Mouse (Mus musculus): ENCODE measurements around the gene BC055324. TPM values are rescaled to one million over a fixed set of nuclear protein-coding genes. Genes with fewer than 3 reads are reported as not detected.
"Not testable (repeated sequence)": the region's sequence is repeated elsewhere in the genome, so short reads cannot be mapped to it uniquely, and the experiment has no call there.

The BC055324 gene
- 7.3 and 7.4 TPM in 2 replicates for polyA plus RNA-seq (2015; fragmentation: Nextera tagmentation; extraction: Ambion mirVana)

DNA sequence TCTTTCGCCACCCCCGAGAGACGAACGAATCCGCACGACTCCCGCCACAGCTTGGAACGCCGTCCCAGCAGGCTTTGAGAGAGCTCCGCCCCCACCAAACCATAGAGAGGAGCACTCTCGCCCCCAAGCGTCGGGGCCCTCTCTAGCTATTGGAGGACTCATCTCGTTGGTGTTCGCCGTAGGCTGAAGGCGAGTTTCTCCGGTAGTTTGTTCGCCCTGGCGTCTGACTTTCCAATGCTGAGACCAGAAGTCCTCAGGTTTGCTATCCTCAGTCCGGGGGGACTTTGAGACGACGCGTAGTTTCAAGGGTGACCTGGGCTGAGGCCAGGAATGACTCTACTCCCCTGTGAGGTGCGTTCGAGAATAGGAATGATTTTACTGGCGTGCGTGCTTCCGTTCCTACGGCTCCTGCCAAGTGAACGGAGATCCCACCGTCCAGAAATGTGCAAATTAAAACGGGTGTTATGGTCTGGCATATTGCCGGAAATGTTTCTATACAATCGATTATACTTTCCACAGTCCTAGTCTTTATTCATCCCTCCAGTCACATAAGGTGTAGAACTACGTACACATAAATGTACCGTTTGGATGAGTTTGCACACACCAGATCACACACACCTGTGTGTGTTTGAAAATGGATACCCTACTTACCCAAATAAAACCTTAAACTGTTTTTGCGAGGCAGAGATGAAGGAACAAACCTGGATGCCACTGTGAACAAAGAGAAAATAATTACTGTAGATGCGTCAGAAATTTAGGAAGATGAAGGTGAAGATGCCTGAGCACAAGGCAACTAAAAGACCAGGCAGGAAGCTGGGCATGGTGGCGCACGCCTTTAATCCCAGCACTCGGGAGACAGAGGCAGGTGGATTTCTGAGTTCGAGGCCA, at the start of gene BC055324, which contains the start of gene Mettl18:
Gene BC055324, minus strand, starts transcription at position 76 of the 888 bp plus-strand sequence.
Gene Mettl18, plus strand, starts transcription at position 169 of the 888 bp plus-strand sequence.
- Histone ChIP-seq H3K27me3 (ENCODE audit: control insufficient read depth, insufficient read depth, low read depth, low read length) (no peaks in the 10 kb centered on the region), H3K9ac (ENCODE audit: low read depth, low read length) (peak within 1 kb of the TSS; percentile 83), H3K4me2 (ENCODE audit: low read depth, low read length) (peak within 1 kb of the TSS; percentile 87), H3K9me3 (replicated peaks; ENCODE audit: control insufficient read depth, low read length) (no peaks in the 10 kb centered on the region), H3K27ac (ENCODE audit: low read length) (peak within 1 kb of the TSS; percentile 82), H3K36me3 (ENCODE audit: control insufficient read depth, insufficient read depth) (no peaks in the 10 kb centered on the region), H3K4me3 (ENCODE audit: low read depth, low read length) (peak within 1 kb of the TSS; percentile 92), H3K4me1 (ENCODE audit: control insufficient read depth, low read depth, low read length) (peaks cover 10% of the 10 kb centered on the region)
- 1% methylated on average over 43 of the region's 43 CpGs for WGBS (ENCODE audit: insufficient replicate concordance)
- peak; percentile 95 for ATAC-seq (ENCODE audit: low read depth)

DNA sequence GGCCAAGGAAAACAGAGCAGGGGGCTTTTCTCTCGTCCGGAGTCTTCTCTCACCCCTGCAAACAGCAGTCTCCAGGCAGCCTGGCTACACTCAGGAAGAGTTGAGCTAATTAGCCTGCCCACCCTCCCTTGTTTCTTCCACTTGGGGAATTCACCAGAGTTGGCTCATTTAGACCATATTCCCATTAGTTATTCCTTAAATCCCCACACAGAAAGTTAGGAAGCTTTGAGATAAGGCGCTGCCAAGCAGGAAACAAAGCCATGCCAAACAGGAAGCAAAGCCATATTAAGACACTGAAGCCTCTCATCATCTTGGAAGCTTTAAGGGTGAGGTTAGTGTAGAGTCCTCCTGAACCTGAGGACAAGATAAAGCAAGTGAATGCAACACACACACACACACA, 49.0 kb upstream of the BC055324 start:
- 56% methylated on average over 3 of the region's 3 CpGs for WGBS (ENCODE audit: insufficient replicate concordance)
- no peaks in the 10 kb centered on the region for H3K9me3 ChIP-seq (replicated peaks; ENCODE audit: control insufficient read depth, low read length)
- ATAC-seq (ENCODE audit: low read depth), result peak; percentile 45

DNA sequence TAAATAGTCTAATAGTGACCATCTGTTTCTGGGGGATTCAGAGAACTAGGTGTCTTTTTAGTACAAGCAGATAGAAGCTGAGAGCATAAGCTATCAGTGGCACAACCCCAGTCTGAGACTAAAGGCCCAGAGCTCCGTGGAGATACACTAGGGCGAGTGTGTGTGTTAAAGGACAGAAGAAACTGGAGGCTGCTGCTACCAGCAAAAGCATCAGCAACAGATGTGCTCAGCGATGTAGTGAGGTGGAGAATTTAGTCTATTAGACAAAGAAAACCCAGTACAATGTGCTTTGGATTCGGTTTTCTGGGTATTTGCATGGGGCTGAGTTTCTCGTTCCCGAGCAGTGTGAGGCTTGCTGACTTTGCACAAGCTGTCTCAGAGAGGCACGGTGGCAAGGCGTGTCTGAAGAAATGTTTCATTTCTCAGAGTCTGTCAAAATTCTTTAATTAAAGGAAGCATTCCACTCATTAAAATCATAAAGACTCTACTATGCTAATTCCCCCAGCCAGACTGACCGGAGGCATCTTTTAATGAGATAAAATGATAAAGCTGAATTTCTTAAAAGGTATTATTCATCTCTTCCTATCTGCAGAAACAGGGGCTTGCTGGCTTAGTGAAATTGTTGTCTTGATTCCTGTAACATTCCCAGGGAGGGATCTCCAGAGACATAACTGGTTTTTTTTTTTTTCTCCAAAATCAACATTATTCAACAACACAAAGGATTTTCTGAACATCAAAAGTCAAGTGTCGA, 46.0 kb upstream of the BC055324 start:
- Histone ChIP-seq H3K27me3 (ENCODE audit: control insufficient read depth, insufficient read depth, low read depth, low read length) (no peaks in the 10 kb centered on the region), H3K4me2 (ENCODE audit: low read depth, low read length) (no peak overlapping the region), H3K36me3 (ENCODE audit: control insufficient read depth, insufficient read depth) (no peaks in the 10 kb centered on the region), H3K4me1 (ENCODE audit: control insufficient read depth, low read depth, low read length) (no peaks in the 10 kb centered on the region), H3K4me3 (ENCODE audit: low read depth, low read length) (no peak overlapping the region), H3K9me3 (replicated peaks; ENCODE audit: control insufficient read depth, low read length) (no peaks in the 10 kb centered on the region), H3K27ac (ENCODE audit: low read length) (no peak overlapping the region), H3K9ac (ENCODE audit: low read depth, low read length) (no peak overlapping the region)
- WGBS (ENCODE audit: insufficient replicate concordance), result 65% methylated on average over 10 of the region's 10 CpGs
- ATAC-seq (ENCODE audit: low read depth), result no peak

More for the DNA sequence above, 49.0 kb upstream of the BC055324 start:
- H3K4me3 ChIP-seq (ENCODE audit: low read depth, low read length), result no peak overlapping the region
- H3K9ac ChIP-seq (ENCODE audit: low read depth, low read length), result no peak overlapping the region
- no peaks in the 10 kb centered on the region for H3K4me1 ChIP-seq (ENCODE audit: control insufficient read depth, low read depth, low read length)
- no peaks in the 10 kb centered on the region for H3K36me3 ChIP-seq (ENCODE audit: control insufficient read depth, insufficient read depth)
- H3K27ac ChIP-seq (ENCODE audit: low read length), result no peak overlapping the region
- H3K4me2 ChIP-seq (ENCODE audit: low read depth, low read length), result no peak overlapping the region
- no peaks in the 10 kb centered on the region for H3K27me3 ChIP-seq (ENCODE audit: control insufficient read depth, insufficient read depth, low read depth, low read length)

DNA sequence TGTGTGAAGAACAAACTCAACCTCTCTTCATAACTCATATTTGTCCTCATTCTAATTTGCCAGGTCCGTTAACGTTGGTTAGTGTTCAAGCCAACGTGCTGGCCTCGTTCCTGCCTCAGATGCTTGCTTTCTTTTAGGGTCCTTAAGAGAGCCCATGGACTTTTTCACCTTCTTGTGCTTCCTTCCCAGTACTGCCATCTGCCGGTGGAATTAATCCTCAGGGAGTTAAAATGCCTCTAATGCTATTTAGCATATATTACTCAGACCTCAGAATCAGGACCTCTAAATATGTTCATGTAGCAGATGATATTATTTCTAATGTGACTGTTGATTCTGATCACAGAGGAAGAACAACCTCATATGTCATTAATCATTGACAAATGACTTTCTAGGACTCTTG, 32.8 kb upstream of the BC055324 start:
- Histone ChIP-seq H3K9me3 (replicated peaks; ENCODE audit: control insufficient read depth, low read length) (no peaks in the 10 kb centered on the region), H3K4me3 (ENCODE audit: low read depth, low read length) (no peak overlapping the region), H3K27me3 (ENCODE audit: control insufficient read depth, insufficient read depth, low read depth, low read length) (no peaks in the 10 kb centered on the region), H3K4me2 (ENCODE audit: low read depth, low read length) (no peak overlapping the region), H3K4me1 (ENCODE audit: control insufficient read depth, low read depth, low read length) (no peaks in the 10 kb centered on the region), H3K27ac (ENCODE audit: low read length) (no peak overlapping the region), H3K36me3 (ENCODE audit: control insufficient read depth, insufficient read depth) (no peaks in the 10 kb centered on the region), H3K9ac (ENCODE audit: low read depth, low read length) (no peak overlapping the region)
- 43% methylated on average over 5 of the region's 5 CpGs for WGBS (ENCODE audit: insufficient replicate concordance)
- no peak for ATAC-seq (ENCODE audit: low read depth)

DNA sequence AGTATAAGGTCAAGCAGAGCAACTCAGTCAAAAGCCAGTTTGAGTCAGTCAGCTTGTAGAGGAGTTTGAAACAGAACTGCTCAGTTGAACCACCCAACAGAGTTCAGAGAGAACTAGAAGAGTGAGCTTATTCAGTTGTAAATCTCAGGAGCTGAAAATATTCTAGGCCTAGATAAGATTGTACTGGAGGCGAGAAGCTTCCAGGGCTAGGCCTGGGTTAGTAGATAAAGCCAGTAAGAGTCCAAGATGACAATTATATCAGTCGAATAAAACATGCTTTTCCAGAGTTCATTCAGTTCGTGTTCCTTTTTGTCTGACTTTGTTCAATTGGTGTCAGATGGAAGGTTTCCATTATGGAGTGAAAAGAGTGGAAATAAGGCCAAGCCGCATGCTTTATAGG, 31.1 kb upstream of the BC055324 start:
- no peaks in the 10 kb centered on the region for H3K27me3 ChIP-seq (ENCODE audit: control insufficient read depth, insufficient read depth, low read depth, low read length)
- no peak overlapping the region for H3K9ac ChIP-seq (ENCODE audit: low read depth, low read length)
- H3K36me3 ChIP-seq (ENCODE audit: control insufficient read depth, insufficient read depth), result no peaks in the 10 kb centered on the region
- ATAC-seq (ENCODE audit: low read depth), result no peak
- no peak overlapping the region for H3K27ac ChIP-seq (ENCODE audit: low read length)
- H3K4me3 ChIP-seq (ENCODE audit: low read depth, low read length), result no peak overlapping the region
- H3K9me3 ChIP-seq (replicated peaks; ENCODE audit: control insufficient read depth, low read length), result no peaks in the 10 kb centered on the region
- H3K4me2 ChIP-seq (ENCODE audit: low read depth, low read length), result no peak overlapping the region
- H3K4me1 ChIP-seq (ENCODE audit: control insufficient read depth, low read depth, low read length), result no peaks in the 10 kb centered on the region
- WGBS (ENCODE audit: insufficient replicate concordance), result 47% methylated on average over 4 of the region's 4 CpGs

DNA sequence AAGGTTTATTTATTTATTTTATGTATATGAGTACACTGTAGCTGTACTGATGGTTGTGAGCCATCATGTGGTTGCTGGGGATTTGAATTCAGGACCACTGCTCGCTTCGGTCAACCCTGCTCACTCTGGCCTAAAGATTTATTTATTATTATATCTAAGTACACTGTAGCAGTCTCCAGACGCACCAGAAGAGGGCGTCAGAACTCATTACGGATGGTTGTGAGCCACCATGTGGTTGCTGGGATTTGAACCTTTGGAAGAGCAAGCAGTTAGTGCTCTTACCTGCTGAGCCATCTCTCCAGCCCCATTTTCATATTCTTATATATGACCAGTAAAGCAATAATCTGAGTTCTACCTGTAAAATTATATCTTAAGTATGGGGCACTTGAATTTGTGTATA, 27.5 kb upstream of the BC055324 start:
- H3K36me3 ChIP-seq (ENCODE audit: control insufficient read depth, insufficient read depth); H3K27ac ChIP-seq (ENCODE audit: low read length); H3K4me2 ChIP-seq (ENCODE audit: low read depth, low read length); H3K4me1 ChIP-seq (ENCODE audit: control insufficient read depth, low read depth, low read length); H3K9ac ChIP-seq (ENCODE audit: low read depth, low read length); H3K9me3 ChIP-seq (replicated peaks; ENCODE audit: control insufficient read depth, low read length); H3K27me3 ChIP-seq (ENCODE audit: control insufficient read depth, insufficient read depth, low read depth, low read length); ATAC-seq (ENCODE audit: low read depth); H3K4me3 ChIP-seq (ENCODE audit: low read depth, low read length): not testable (repeated sequence)
- WGBS (ENCODE audit: insufficient replicate concordance), result 60% methylated on average over 5 of the region's 5 CpGs

DNA sequence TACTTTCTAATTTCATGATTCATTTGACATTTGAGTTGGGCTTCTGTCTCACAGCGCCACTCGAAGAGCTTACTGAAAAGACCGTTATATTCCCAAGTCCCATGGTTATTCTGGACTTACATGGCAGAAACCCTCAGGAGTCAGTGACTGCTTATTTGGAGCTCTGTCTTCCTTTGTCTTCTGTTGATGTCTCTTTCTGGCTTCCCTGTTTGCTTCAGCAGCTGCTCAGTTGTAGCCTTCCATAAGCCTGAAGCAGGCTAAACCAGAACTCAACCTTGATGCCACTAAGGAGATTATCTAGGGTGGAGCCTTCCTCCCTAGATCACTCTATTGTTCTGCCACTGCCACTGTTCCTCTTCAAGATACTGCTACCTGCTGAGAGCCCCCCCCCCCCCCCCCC, 26.1 kb upstream of the BC055324 start:
- not testable (repeated sequence) for H3K27ac ChIP-seq (ENCODE audit: low read length); H3K9ac ChIP-seq (ENCODE audit: low read depth, low read length); H3K9me3 ChIP-seq (replicated peaks; ENCODE audit: control insufficient read depth, low read length); ATAC-seq (ENCODE audit: low read depth); H3K27me3 ChIP-seq (ENCODE audit: control insufficient read depth, insufficient read depth, low read depth, low read length); H3K36me3 ChIP-seq (ENCODE audit: control insufficient read depth, insufficient read depth); H3K4me2 ChIP-seq (ENCODE audit: low read depth, low read length); H3K4me1 ChIP-seq (ENCODE audit: control insufficient read depth, low read depth, low read length); H3K4me3 ChIP-seq (ENCODE audit: low read depth, low read length)
- 84% methylated on average over 3 of the region's 3 CpGs for WGBS (ENCODE audit: insufficient replicate concordance)

DNA sequence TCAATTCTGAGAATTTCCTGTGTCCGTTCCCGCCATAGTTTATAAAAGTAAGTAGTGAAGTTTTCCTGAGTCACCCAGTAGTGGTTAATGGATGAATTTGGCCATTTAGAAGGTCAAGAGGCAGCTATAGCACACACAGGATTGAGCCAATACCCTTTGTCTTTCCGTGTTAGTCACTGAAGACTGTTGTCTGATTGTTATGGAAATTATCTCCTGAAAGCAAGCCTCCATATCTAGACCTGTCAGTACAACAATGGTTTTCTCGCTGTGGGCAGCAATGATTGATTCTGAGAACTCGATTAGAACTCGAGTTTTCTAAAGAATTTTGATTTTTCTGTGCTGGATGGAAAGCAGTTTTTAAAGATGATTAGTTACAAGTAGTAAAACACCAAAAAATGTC, 25.2 kb upstream of the BC055324 start:
- Histone ChIP-seq H3K4me3 (ENCODE audit: low read depth, low read length) (no peak overlapping the region), H3K27ac (ENCODE audit: low read length) (no peak overlapping the region), H3K4me1 (ENCODE audit: control insufficient read depth, low read depth, low read length) (no peaks in the 10 kb centered on the region), H3K9me3 (replicated peaks; ENCODE audit: control insufficient read depth, low read length) (no peaks in the 10 kb centered on the region), H3K27me3 (ENCODE audit: control insufficient read depth, insufficient read depth, low read depth, low read length) (no peaks in the 10 kb centered on the region), H3K36me3 (ENCODE audit: control insufficient read depth, insufficient read depth) (no peaks in the 10 kb centered on the region), H3K9ac (ENCODE audit: low read depth, low read length) (no peak overlapping the region), H3K4me2 (ENCODE audit: low read depth, low read length) (no peak overlapping the region)
- 46% methylated on average over 6 of the region's 6 CpGs for WGBS (ENCODE audit: insufficient replicate concordance)
- no peak for ATAC-seq (ENCODE audit: low read depth)

All from liver, embryonic 16.5 days (tissue).